Mouse (Mus musculus) MEL (cell line): ENCODE data around the gene Ms4a4c.

ENCODE experiments used
- BHLHE40 ChIP-seq: IDR thresholded peaks from 2 replicates; pipeline ENCODE4 v1.6.1; 2012; ENCODE audit warnings: low read depth, mild to moderate bottlenecking, inconsistent platforms, low read length, improper control_type of control experiment, borderline replicate concordance
- CHD1 ChIP-seq: IDR thresholded peaks from 2 replicates; pipeline ENCODE4 v1.6.1; 2012; ENCODE audit warnings: low read depth, mild to moderate bottlenecking, inconsistent platforms, low read length, improper control_type of control experiment
- CTCF ChIP-seq, 3 experiments: IDR thresholded peaks in 2 of 3; conservative IDR thresholded peaks in 1 of 3; 2 replicates each; pipeline ENCODE4 v1.5.1; 2011 to 2012; ENCODE audit warnings: low read length in 3 of 3, low read depth in 2 of 3, mild to moderate bottlenecking in 2 of 3, improper control_type of control experiment in 1 of 3, inconsistent platforms in 1 of 3, mixed read lengths in 1 of 3, moderate library complexity in 1 of 3; ENCODE audit not compliant: control insufficient read depth in 1 of 3, insufficient read depth in 1 of 3, poor library complexity in 1 of 3, severe bottlenecking in 1 of 3
- EP300 ChIP-seq, 2 experiments: IDR thresholded peaks; 2 replicates each; pipeline ENCODE4 v1.6.1; 2011; ENCODE audit warnings: improper control_type of control experiment in 2 of 2, low read length in 2 of 2, low read depth in 1 of 2, mild to moderate bottlenecking in 1 of 2
- ETS1 ChIP-seq: IDR thresholded peaks from 2 replicates; pipeline ENCODE4 v1.6.1; 2012; ENCODE audit warnings: low read depth, mild to moderate bottlenecking, inconsistent platforms, low read length, improper control_type of control experiment, moderate library complexity
- GABPA ChIP-seq: IDR thresholded peaks from 2 replicates; pipeline ENCODE4 v1.6.1; 2012; ENCODE audit warnings: low read depth, mild to moderate bottlenecking, inconsistent platforms, low read length, improper control_type of control experiment, moderate library complexity
- GATA1 ChIP-seq: IDR thresholded peaks from 2 replicates; pipeline ENCODE4 v1.6.1; 2011; ENCODE audit warnings: low read depth, low read length, improper control_type of control experiment
- KAT2A ChIP-seq: conservative IDR thresholded peaks from 2 replicates; pipeline ENCODE4 v1.6.1; 2012; ENCODE audit warnings: low read depth, low read length, improper control_type of control experiment, inconsistent platforms
- POLR2A ChIP-seq, 2 experiments: IDR thresholded peaks; 2 replicates each; pipeline ENCODE4 v1.6.1; 2011 to 2012; ENCODE audit warnings: low read length in 2 of 2, mild to moderate bottlenecking in 2 of 2, control low read depth in 1 of 2, improper control_type of control experiment in 1 of 2, low read depth in 1 of 2, moderate library complexity in 1 of 2; ENCODE audit not compliant: control insufficient read depth in 1 of 2, insufficient read depth in 1 of 2, poor library complexity in 1 of 2
- SMC3 ChIP-seq: IDR thresholded peaks from 2 replicates; pipeline ENCODE4 v1.6.1; 2011; ENCODE audit warnings: low read depth, low read length, improper control_type of control experiment
- TAL1 ChIP-seq: IDR thresholded peaks from 2 replicates; pipeline ENCODE4 v1.6.1; 2012; ENCODE audit warnings: mild to moderate bottlenecking, inconsistent platforms, low read length, moderate library complexity, mixed read lengths
- TBP ChIP-seq: IDR thresholded peaks from 2 replicates; pipeline ENCODE4 v1.8.0; 2011; ENCODE audit warnings: low read depth, low read length, improper control_type of control experiment
- TCF12 ChIP-seq: IDR thresholded peaks from 2 replicates; pipeline ENCODE4 v1.6.1; 2014; ENCODE audit warnings: low read depth, mild to moderate bottlenecking, inconsistent platforms, low read length, improper control_type of control experiment, moderate library complexity
- ZNF384 ChIP-seq: IDR thresholded peaks from 2 replicates; pipeline ENCODE4 v1.6.1; 2012; ENCODE audit warnings: low read depth, mild to moderate bottlenecking, inconsistent platforms, low read length, improper control_type of control experiment

DNA sequence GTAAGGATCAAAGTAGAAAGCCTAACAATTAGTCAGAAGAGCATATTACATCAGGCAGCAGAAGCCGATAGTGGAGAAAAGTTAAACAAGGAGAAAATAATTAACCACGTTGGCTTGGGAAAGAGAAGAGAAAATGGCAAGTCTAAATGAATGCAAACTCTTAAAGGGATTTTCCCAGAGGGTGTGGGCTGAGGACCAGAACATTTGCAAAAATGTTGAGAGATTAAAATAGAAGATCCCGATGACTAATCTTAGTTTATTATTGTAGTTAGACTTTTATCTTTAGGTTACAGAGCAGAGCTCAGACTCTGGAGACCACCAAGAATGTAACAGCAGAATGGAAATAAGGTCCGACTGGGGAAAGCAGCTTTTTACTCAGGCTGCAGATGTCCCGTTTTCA lies 61.9 kb downstream of the Ms4a4c start:
- no peak for TF ChIP-seq BHLHE40
- no peak for TF ChIP-seq TBP
- no peak for TF ChIP-seq CTCF (IDR thresholded peaks at IDR 0.05 in 2 of 3, conservative IDR thresholded peaks at IDR 0.05 in 1 of 3; ENCODE audit: control insufficient read depth in 1 of 3, insufficient read depth in 1 of 3, low read depth in 2 of 3, low read length in 3 of 3, poor library complexity in 1 of 3, severe bottlenecking in 1 of 3)
- no peak for TF ChIP-seq KAT2A
- no peak for TF ChIP-seq GABPA
- TF ChIP-seq ETS1 = no peak
- no peak for TF ChIP-seq TAL1
- no peak for TF ChIP-seq CHD1
- no peak for TF ChIP-seq POLR2A (IDR thresholded peaks at IDR 0.05; ENCODE audit: control insufficient read depth in 1 of 2, insufficient read depth in 1 of 2, low read depth in 1 of 2, low read length in 2 of 2, poor library complexity in 1 of 2)
- no peak for TF ChIP-seq SMC3
- TF ChIP-seq ZNF384 = no peak
- no peak for TF ChIP-seq TCF12
- no peak for TF ChIP-seq GATA1
- TF ChIP-seq EP300 (IDR thresholded peaks at IDR 0.05; ENCODE audit: low read depth in 1 of 2, low read length in 2 of 2) = no peak
